Mouse (Mus musculus) CD8-positive naive resting alpha-beta T cell, adult 57 days (primary cell): ENCODE measurements around the gene Rps24. TPM values are rescaled to one million over a fixed set of nuclear protein-coding genes. Genes with fewer than 3 reads are reported as not detected.

ENCODE experiments used
- total RNA-seq: library from RNA; stranded (reverse); gene quantifications from one replicate; pipeline ENCODE4 v1.2.4, GENCODE M21; 2023

Gene Rps24
- total RNA-seq = 6,847 TPM

DNA sequence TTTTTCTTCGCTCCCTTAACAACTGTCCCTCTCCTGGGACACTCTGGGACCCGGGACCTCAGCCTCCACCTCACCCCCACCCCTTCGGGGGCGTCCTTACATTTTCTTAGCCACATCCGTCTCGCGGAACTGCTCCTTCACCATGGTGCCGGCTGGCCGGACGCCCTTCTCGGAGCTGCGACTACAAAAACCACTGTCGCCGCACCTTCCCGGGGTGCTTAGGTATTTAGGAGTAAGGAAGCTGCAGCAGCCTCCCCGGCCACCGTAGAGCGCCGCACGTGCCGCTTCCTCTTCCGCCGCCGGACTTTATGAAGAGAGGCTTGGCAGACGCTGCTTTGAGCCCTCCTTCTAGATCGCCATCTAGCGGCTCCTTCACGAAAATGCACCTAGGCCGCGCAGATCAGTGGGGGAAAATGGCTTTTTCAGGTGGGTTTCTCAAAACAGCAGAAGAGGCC is at the start of gene Rps24, which contains the start of gene Polr3a:
Rps24 (plus strand) TSS at position 353 of the 455 bp plus-strand sequence.
Polr3a (minus strand) TSS at position 286 of the 455 bp plus-strand sequence.

Other genes starting within 250 kb of the Rps24 start
- gene Dlg5, start 241.2 kb upstream of the Rps24 start, total RNA-seq = 0.98 TPM
- not detected for gene E330034G19Rik, start 193.9 kb upstream of the Rps24 start, total RNA-seq
- 47.6 TPM for gene Polr3a, start 67 bp upstream of the Rps24 start, total RNA-seq